Mouse (Mus musculus): ENCODE results near the gene Mcm10. TPM values are rescaled to one million over a fixed set of nuclear protein-coding genes. Genes with fewer than 3 reads are reported as not detected.

Gene Mcm10
- total RNA-seq (2012; rRNA removed), result 127 and 141 TPM in 2 replicates

DNA sequence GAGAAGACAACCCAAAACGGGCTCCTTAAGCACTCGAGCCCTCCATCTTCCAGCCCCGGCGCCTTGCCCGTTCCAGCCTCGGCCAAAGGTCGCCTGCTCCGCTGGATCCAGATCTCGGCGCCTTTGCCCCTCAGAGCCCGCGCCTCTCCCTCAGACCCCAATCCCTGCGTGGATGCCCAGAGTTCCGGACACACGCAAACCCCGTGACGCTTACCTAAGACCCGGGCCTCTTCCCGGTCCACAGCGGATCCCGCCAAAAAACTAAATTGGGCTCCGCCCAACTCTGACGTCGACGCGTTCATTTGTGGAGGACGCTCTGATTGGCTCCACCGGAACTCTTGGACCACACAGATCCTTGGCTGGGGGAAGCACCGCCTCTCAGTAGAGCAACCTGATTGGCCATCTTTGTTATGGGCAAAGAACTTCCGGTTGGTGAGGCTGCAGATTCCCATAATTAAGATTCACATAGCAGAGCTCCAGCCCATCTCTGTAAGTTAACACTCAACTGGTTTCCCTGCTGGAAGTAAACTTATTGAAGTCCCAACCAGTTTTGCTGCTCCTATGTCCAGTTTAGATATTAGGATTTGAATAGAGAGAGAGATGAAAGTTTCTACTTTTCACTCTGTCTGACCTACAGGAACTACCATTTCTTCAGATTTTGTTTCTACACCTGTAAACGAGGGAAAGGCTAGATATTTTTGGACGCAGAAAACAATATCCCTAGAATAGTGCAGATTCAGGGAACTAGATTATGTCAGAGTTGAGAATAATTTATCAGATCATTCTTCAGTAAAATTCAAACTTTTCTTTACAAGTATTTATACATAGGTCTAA, at the start of gene Mcm10:
Gene Mcm10 (minus strand): TSS at position 301 of the 834 bp plus-strand sequence.
- peak within 1 kb of the TSS; percentile 85 for H3K4me3 ChIP-seq (ENCODE audit: insufficient read depth in 1 of 2, low read depth in 1 of 2, low read length in 2 of 2, poor library complexity in 1 of 2, severe bottlenecking in 1 of 2)
- peak; percentile 97 for DNase-seq (ENCODE audit: low read depth, low spot score)
- peak within 1 kb of the TSS; percentile 96 for H3K9ac ChIP-seq (ENCODE audit: insufficient read depth, low read depth, low read length, poor library complexity, severe bottlenecking)
- in situ Hi-C loops (cut with MboI; ENCODE audit: low sequenced_read_pairs in 2 of 2, unreplicated experiment in 2 of 2), result no loop called here
- no peaks in the 10 kb centered on the region for H3K9me3 ChIP-seq (ENCODE audit: control insufficient read depth, insufficient read depth, low read depth, low read length)
- peaks cover 21% of the 10 kb centered on the region for H3K36me3 ChIP-seq (ENCODE audit: control insufficient read depth, insufficient read depth, low read length, poor library complexity, severe bottlenecking)
- H3K27ac ChIP-seq (ENCODE audit: insufficient read depth, low read depth, low read length, poor library complexity, severe bottlenecking), result peak within 1 kb of the TSS; percentile 72
- peaks cover 2 to 3% of the 10 kb centered on the region in 2 experiments; a peak in 1 of 4 replicates for H3K4me1 ChIP-seq (ENCODE audit: control insufficient read depth in 2 of 2, insufficient read depth in 2 of 2, low read length in 2 of 2, poor library complexity in 1 of 2)
- TF ChIP-seq HCFC1 (IDR thresholded peaks at IDR 0.05; ENCODE audit: borderline replicate concordance, insufficient read depth, low read length) (no peak), MAFK (IDR thresholded peaks at IDR 0.05; ENCODE audit: insufficient read depth, low read depth, low read length) (peak; percentile 20; the same call in 1 of the 2 replicates), ZNF384 (IDR thresholded peaks at IDR 0.05; ENCODE audit: low read depth, low read length) (no peak), CHD2 (IDR thresholded peaks at IDR 0.05; ENCODE audit: low read depth, low read length) (peak; percentile 62; the same call in 1 of the 2 replicates), ZC3H11A (IDR thresholded peaks at IDR 0.05; ENCODE audit: borderline replicate concordance, low read depth, low read length) (no peak)

DNA sequence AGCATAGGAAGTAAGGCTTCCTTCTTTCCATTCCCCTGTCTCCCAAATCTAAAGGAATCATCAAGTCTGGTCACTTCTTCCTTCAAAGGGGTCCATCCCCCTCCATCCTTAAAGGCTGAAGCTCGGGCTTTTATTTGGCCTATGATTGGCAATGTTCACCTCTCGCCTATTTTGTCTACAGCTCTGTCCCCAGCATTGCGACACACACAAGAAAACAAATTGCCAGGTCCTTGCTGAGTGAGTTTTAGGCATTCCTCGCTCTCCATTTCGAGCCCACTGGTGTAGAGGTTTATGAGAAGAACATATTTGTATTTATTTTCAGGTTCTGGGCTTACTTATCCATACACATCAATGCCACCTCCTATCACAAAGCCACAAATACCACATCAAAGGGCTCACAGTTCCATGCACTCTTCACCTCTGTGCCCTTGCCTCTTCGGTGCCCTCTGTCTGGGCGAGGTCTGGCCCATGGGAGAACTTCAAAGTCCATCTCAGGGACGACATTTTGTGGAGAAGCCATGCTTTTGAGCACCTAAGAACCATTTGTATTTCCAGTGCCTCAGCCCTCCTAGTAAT, 48.6 kb upstream of the Mcm10 start:
- TF ChIP-seq CHD2 (IDR thresholded peaks at IDR 0.05; ENCODE audit: low read depth, low read length) (no peak), MAFK (IDR thresholded peaks at IDR 0.05; ENCODE audit: insufficient read depth, low read depth, low read length) (no peak), ZC3H11A (IDR thresholded peaks at IDR 0.05; ENCODE audit: borderline replicate concordance, low read depth, low read length) (no peak), HCFC1 (IDR thresholded peaks at IDR 0.05; ENCODE audit: borderline replicate concordance, insufficient read depth, low read length) (no peak), ZNF384 (IDR thresholded peaks at IDR 0.05; ENCODE audit: low read depth, low read length) (no peak)
- Histone ChIP-seq H3K36me3 (ENCODE audit: control insufficient read depth, insufficient read depth, low read length, poor library complexity, severe bottlenecking) (no peaks in the 10 kb centered on the region; the same call in 1 of the 2 replicates), H3K9ac (ENCODE audit: insufficient read depth, low read depth, low read length, poor library complexity, severe bottlenecking) (no peak overlapping the region), H3K27ac (ENCODE audit: insufficient read depth, low read depth, low read length, poor library complexity, severe bottlenecking) (no peak overlapping the region), H3K4me3 (ENCODE audit: insufficient read depth in 1 of 2, low read depth in 1 of 2, low read length in 2 of 2, poor library complexity in 1 of 2, severe bottlenecking in 1 of 2) (no peak overlapping the region), H3K4me1 (ENCODE audit: control insufficient read depth in 2 of 2, insufficient read depth in 2 of 2, low read length in 2 of 2, poor library complexity in 1 of 2) (0 out of 4 replicates have a peak, but pooled peaks cover 0 to 2% of the 10 kb centered on the region in 2 experiments), H3K9me3 (ENCODE audit: control insufficient read depth, insufficient read depth, low read depth, low read length) (no peaks in the 10 kb centered on the region)
- in situ Hi-C loops (cut with MboI; ENCODE audit: low sequenced_read_pairs in 2 of 2, unreplicated experiment in 2 of 2), result no loop called here
- no peak for DNase-seq (ENCODE audit: low read depth, low spot score)

- no peak overlapping the region for H3K4me3 ChIP-seq (ENCODE audit: insufficient read depth in 1 of 2, low read depth in 1 of 2, low read length in 2 of 2, poor library complexity in 1 of 2, severe bottlenecking in 1 of 2)
- H3K36me3 ChIP-seq (ENCODE audit: control insufficient read depth, insufficient read depth, low read length, poor library complexity, severe bottlenecking), result no peaks in the 10 kb centered on the region; the same call in 1 of the 2 replicates
- no peak for DNase-seq (ENCODE audit: low read depth, low spot score)
- 0 out of 4 replicates have a peak, but pooled peaks cover 0 to 2% of the 10 kb centered on the region in 2 experiments for H3K4me1 ChIP-seq (ENCODE audit: control insufficient read depth in 2 of 2, insufficient read depth in 2 of 2, low read length in 2 of 2, poor library complexity in 1 of 2)
- H3K9ac ChIP-seq (ENCODE audit: insufficient read depth, low read depth, low read length, poor library complexity, severe bottlenecking), result no peak overlapping the region
- in situ Hi-C loops (cut with MboI; ENCODE audit: low sequenced_read_pairs in 2 of 2, unreplicated experiment in 2 of 2), result no loop called here
- H3K27ac ChIP-seq (ENCODE audit: insufficient read depth, low read depth, low read length, poor library complexity, severe bottlenecking), result no peak overlapping the region
- H3K9me3 ChIP-seq (ENCODE audit: control insufficient read depth, insufficient read depth, low read depth, low read length), result no peaks in the 10 kb centered on the region
- TF ChIP-seq ZNF384 (IDR thresholded peaks at IDR 0.05; ENCODE audit: low read depth, low read length) (no peak), ZC3H11A (IDR thresholded peaks at IDR 0.05; ENCODE audit: borderline replicate concordance, low read depth, low read length) (no peak), HCFC1 (IDR thresholded peaks at IDR 0.05; ENCODE audit: borderline replicate concordance, insufficient read depth, low read length) (no peak), CHD2 (IDR thresholded peaks at IDR 0.05; ENCODE audit: low read depth, low read length) (no peak), MAFK (IDR thresholded peaks at IDR 0.05; ENCODE audit: insufficient read depth, low read depth, low read length) (no peak)
Observed at GRCm38 (mm10) chr2:5059997-5060396, 47.4 kb upstream of the Mcm10 start.

DNA sequence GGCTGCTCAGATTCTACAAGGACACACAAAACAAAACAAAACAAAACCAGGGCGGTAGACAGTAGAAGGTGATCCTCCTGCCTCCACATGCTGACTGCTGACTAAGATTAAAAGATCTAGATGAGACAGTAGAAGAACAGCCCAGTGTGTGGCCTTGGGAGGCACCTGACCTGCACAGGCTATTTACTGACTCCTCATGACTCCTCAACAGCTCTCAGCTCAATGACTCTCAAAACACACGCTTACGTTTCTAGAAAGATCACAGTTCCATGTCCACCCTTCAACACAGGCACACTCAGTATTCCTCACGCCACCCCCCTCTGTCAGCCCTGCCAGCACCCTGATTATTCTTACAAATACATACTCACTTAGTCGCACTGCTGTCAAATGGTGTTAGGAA, 45.8 kb upstream of the Mcm10 start:
- in situ Hi-C loops (cut with MboI; ENCODE audit: low sequenced_read_pairs in 2 of 2, unreplicated experiment in 2 of 2), result no loop called here
- no peak for DNase-seq (ENCODE audit: low read depth, low spot score)
- Histone ChIP-seq H3K36me3 (ENCODE audit: control insufficient read depth, insufficient read depth, low read length, poor library complexity, severe bottlenecking) (peaks cover 2% of the 10 kb centered on the region; the same call in 1 of the 2 replicates), H3K4me1 (ENCODE audit: control insufficient read depth in 2 of 2, insufficient read depth in 2 of 2, low read length in 2 of 2, poor library complexity in 1 of 2) (no peaks in the 10 kb centered on the region), H3K4me3 (ENCODE audit: insufficient read depth in 1 of 2, low read depth in 1 of 2, low read length in 2 of 2, poor library complexity in 1 of 2, severe bottlenecking in 1 of 2) (no peak overlapping the region), H3K27ac (ENCODE audit: insufficient read depth, low read depth, low read length, poor library complexity, severe bottlenecking) (no peak overlapping the region), H3K9me3 (ENCODE audit: control insufficient read depth, insufficient read depth, low read depth, low read length) (no peaks in the 10 kb centered on the region), H3K9ac (ENCODE audit: insufficient read depth, low read depth, low read length, poor library complexity, severe bottlenecking) (no peak overlapping the region)
- TF ChIP-seq MAFK (IDR thresholded peaks at IDR 0.05; ENCODE audit: insufficient read depth, low read depth, low read length) (no peak), CHD2 (IDR thresholded peaks at IDR 0.05; ENCODE audit: low read depth, low read length) (no peak), HCFC1 (IDR thresholded peaks at IDR 0.05; ENCODE audit: borderline replicate concordance, insufficient read depth, low read length) (no peak), ZNF384 (IDR thresholded peaks at IDR 0.05; ENCODE audit: low read depth, low read length) (no peak), ZC3H11A (IDR thresholded peaks at IDR 0.05; ENCODE audit: borderline replicate concordance, low read depth, low read length) (no peak)

All from ES-E14 (cell line).